Mouse (Mus musculus): ENCODE measurements at regions not wholly inside any gene's neighbourhood (a gene's known extent, or its start where the extent isn't known, plus 50 kb on each side); places are given as distances from the start of the nearest gene placed in this dataset.
"Not testable (repeated sequence)": the region's sequence is repeated elsewhere in the genome, so short reads cannot be mapped to it uniquely, and the experiment has no call there.

DNA sequence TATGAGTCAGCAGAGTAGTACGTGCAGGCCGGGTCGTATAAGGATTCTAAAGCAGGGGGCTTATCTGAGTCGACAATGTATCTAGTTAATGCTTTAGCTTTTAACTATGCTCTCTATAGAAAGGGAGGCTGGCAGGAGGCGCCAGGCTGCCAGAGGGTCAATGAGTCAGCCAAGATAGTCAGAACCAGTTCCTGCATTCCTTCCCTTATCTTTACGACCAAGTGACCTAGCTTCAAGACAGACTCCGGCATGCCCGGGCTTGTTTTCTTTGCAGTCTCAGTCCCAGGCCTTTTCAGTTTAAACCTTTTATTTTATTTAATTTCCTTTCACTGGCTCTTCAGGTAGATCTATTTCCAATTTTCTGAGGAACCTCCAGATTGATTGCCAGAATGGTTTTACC is 374.0 kb upstream of the Nrxn1 start:
- 90% methylated on average over 8 of the region's 8 CpGs for WGBS
- no peaks in the 10 kb centered on the region for H3K27me3 ChIP-seq (replicated peaks)
- no peak for ATAC-seq (replicated peaks)

DNA sequence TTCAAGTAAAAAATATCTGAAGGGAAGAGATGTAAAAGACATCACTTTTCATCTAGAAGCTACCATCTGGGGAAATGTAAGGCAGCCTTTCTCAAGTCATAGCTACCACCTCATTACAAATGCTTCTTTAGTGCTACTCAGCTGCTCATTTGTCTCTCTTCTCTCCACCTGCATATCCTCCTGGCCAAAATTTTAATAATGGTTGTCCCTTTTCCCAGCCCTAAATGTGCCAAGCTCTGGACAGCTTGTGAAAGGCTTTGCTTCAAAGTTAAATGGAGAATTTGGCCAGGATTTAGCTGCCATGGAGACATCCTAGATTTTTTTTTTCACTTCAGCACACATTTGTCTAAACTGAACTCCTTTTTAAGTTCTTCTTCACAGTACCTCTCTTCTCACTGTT is 358.8 kb upstream of the Nrxn1 start:
- no peak for ATAC-seq (replicated peaks)
- Histone ChIP-seq H3K4me1 (no peaks in the 10 kb centered on the region), H3K36me3 (replicated peaks) (no peaks in the 10 kb centered on the region), H3K9ac (no peak overlapping the region), H3K27me3 (replicated peaks) (no peaks in the 10 kb centered on the region), H3K4me2 (no peak overlapping the region), H3K27ac (no peak overlapping the region), H3K4me3 (no peak overlapping the region), H3K9me3 (no peaks in the 10 kb centered on the region)

More for the DNA sequence above, 374.0 kb upstream of the Nrxn1 start:
- Histone ChIP-seq H3K9me3 (no peaks in the 10 kb centered on the region), H3K27ac (no peak overlapping the region), H3K4me1 (no peaks in the 10 kb centered on the region), H3K9ac (no peak overlapping the region), H3K4me2 (no peak overlapping the region), H3K4me3 (no peak overlapping the region), H3K36me3 (replicated peaks) (no peaks in the 10 kb centered on the region)

DNA sequence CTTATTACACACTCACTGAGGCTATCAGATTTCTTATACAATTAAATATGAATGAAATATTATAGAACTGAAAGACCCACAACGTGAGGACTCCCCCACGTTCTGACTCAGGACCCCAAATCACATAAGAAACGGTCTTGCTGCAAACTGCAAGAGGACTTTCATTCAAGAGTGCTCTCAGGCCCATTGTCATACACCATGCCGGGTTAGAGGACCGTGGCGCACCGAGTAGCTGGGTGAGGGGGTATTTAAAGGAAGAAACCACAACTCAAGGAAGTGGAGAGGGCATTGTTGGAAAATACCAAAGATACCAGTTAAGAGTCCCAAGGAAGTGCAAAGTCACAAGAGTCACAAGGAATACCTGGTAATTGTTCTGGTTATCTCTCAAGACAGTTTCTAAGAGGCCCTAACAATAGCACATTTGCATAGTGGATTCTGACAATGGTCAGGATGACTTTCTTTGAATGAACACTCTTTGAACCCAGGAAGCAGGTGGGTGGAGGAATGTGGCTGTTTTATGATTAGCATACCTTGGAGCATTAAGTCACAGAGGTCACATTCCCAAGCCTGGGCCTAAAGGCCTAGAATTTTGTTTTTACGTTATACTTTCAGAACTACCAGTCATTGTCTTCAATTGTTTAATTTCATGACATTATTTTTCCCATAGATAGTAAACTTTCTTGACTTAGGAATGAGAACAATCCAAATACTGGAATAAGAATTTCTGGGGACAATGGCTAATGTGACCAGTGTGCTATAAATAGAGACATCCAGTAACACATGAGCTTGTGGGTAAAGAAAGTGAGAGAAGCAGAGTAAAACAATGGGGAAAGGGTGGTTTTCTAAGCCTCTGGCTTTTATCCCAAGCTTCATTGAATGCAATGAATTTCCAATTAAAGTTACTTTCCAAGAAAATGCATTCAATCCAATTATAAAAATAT is 339.2 kb upstream of the Nrxn1 start:
- H3K9me3 ChIP-seq; H3K27me3 ChIP-seq (replicated peaks); H3K4me1 ChIP-seq; H3K4me2 ChIP-seq; H3K36me3 ChIP-seq (replicated peaks); H3K9ac ChIP-seq; ATAC-seq (replicated peaks); H3K4me3 ChIP-seq; H3K27ac ChIP-seq: not testable (repeated sequence)
- 89% methylated on average over 8 of the region's 8 CpGs for WGBS

DNA sequence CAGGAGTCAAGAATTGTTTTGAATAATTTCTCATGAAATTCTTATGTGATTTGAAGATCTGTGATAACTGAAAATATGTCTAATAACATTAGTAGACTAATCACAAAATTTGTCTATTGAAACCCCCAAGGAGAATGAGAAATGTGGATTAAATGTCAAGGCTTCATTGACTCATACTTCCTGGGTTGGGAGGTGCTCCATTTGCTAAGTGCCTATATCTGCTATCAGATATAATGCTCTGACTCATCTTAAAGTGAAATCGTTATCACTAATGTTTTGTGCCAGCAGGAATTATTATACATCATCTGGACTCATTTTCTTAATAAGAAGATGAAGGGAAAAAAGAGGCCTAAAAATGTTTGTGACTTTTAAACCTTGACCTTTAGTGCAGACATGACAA is 337.5 kb upstream of the Nrxn1 start:
- H3K4me1 ChIP-seq = no peaks in the 10 kb centered on the region
- no peaks in the 10 kb centered on the region for H3K36me3 ChIP-seq (replicated peaks)
- no peak for ATAC-seq (replicated peaks)
- H3K9me3 ChIP-seq = no peaks in the 10 kb centered on the region
- no peak overlapping the region for H3K9ac ChIP-seq
- 89% methylated on average over 1 of the region's 1 CpGs for WGBS
- no peak overlapping the region for H3K27ac ChIP-seq
- no peak overlapping the region for H3K4me3 ChIP-seq
- no peak overlapping the region for H3K4me2 ChIP-seq
- no peaks in the 10 kb centered on the region for H3K27me3 ChIP-seq (replicated peaks)

DNA sequence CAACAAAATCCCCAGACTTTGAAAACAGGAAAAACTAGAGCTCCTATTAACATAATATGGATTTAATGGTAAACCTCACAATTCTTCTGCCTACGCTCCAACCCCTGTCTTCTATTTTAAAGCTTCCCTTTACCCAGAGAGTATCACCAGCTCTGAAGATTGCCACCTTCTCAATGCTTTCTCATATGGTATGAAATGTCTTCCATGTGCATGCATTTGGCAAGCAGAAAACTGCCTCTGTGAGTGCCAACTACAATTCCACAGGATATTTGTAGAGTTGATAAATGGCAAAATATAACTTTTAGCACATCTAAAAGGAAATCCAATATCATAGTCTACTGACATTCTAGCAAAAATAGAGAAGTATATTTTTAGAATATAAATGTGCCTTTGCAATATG is 332.2 kb upstream of the Nrxn1 start:
- Histone ChIP-seq H3K9me3 (no peaks in the 10 kb centered on the region), H3K36me3 (replicated peaks) (no peaks in the 10 kb centered on the region), H3K27me3 (replicated peaks) (no peaks in the 10 kb centered on the region), H3K4me1 (no peaks in the 10 kb centered on the region), H3K4me2 (no peak overlapping the region), H3K9ac (no peak overlapping the region), H3K27ac (no peak overlapping the region), H3K4me3 (no peak overlapping the region)
- ATAC-seq (replicated peaks) = no peak
- WGBS = 90% methylated on average over 1 of the region's 1 CpGs

DNA sequence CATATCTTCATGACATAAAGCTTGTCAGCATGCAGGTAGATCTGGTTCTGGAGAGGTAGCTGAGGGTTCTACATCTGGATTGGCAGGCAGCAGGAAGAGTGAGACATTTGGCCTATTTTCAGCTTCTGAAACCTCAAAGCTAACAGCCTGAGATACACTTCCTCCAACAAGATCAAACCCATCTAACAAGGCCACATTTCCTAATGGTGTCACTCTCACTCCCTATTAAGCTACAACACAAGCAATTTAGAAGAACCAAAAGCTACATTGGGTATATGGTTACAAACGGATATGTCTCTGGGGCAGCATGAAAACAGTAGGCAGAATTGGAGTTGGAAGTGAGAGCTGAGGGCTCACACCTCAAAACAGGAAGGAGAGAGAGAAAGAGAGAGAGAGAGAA is 325.7 kb upstream of the Nrxn1 start:
- Histone ChIP-seq H3K4me1 (no peaks in the 10 kb centered on the region), H3K4me2 (no peak overlapping the region), H3K27ac (no peak overlapping the region), H3K9ac (no peak overlapping the region), H3K4me3 (no peak overlapping the region), H3K27me3 (replicated peaks) (no peaks in the 10 kb centered on the region), H3K36me3 (replicated peaks) (no peaks in the 10 kb centered on the region), H3K9me3 (no peaks in the 10 kb centered on the region)
- no peak for ATAC-seq (replicated peaks)
- WGBS = 80% methylated on average over 1 of the region's 1 CpGs

DNA sequence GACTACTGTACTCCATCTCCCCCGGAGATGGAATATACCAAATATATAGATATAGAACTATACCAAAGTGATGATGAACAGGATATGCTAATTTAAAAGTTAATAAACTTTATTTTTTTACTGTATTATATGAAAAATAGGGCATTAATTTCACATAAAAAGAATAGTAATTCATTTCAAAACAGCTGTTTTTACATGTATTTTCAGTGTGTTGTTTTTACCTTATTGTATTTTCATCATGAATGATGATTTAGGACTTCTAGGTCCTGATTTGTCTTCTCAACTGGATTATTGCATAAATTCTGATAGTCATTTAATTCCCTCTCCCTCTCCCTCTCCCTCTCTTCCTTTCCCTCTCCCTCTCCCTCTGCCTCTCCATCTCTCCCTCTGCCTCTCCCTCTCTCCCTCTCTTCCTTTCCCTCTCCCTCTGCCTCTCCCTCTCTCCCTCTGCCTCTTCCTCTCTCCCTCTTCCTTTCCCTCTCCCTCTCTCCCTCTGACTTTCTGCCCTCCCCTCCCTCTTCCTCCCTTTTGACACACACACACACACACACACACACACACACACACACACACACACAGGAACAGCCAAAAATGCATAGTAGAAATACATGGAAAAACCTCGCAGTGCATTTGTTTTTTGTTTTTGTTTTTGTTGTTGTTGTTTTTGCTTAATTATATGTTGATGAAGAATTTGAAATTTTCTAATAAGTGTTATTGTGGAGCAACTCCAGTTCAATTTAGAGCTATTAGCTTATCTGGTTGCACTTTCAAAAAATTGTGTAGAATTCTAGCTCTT is 298.3 kb upstream of the Nrxn1 start:
- 98% methylated on average over 2 of the region's 2 CpGs for WGBS
- H3K27ac ChIP-seq = no peak overlapping the region
- H3K27me3 ChIP-seq (replicated peaks) = no peaks in the 10 kb centered on the region
- no peaks in the 10 kb centered on the region for H3K36me3 ChIP-seq (replicated peaks)
- no peak overlapping the region for H3K9ac ChIP-seq
- no peak overlapping the region for H3K4me3 ChIP-seq
- no peak for ATAC-seq (replicated peaks)
- no peak overlapping the region for H3K4me2 ChIP-seq
- no peaks in the 10 kb centered on the region for H3K9me3 ChIP-seq
- H3K4me1 ChIP-seq = no peaks in the 10 kb centered on the region

DNA sequence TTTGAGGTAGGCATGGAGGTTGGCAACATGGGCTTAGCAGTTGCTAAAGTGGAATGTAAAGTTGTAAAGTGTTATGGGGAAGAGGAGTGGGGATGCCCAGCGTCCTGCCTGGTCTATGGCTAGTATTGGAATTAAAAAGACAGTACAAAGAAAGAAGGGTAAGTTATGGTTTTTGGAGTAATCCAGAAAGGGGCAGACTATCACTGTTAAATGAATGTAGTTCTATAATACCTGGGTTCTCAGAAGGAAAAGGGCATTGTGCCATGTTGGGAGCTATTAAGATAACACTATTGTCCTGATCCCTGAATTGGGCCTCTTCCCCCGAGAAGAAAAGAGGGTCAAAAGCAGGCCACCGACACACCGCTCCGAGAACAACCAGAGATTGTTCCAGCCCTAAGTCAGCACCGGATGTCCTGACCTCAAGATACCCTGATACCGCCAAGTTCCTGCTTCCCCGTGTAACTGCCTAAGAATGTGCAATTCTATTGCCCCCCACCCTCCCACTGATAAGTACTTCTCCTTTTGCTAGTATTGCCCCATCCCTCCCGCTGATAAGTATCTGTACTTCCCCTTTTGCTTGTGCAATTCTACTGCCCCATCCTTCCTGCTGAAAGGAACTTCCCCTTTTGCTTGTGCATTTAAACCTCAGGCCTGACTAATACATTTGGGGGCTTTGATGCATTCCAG is 297.2 kb upstream of the Nrxn1 start:
- H3K4me2 ChIP-seq; H3K4me3 ChIP-seq; H3K4me1 ChIP-seq; ATAC-seq (replicated peaks); H3K36me3 ChIP-seq (replicated peaks); H3K27me3 ChIP-seq (replicated peaks); H3K9ac ChIP-seq; H3K9me3 ChIP-seq; H3K27ac ChIP-seq: not testable (repeated sequence)
- WGBS = 82% methylated on average over 9 of the region's 9 CpGs

DNA sequence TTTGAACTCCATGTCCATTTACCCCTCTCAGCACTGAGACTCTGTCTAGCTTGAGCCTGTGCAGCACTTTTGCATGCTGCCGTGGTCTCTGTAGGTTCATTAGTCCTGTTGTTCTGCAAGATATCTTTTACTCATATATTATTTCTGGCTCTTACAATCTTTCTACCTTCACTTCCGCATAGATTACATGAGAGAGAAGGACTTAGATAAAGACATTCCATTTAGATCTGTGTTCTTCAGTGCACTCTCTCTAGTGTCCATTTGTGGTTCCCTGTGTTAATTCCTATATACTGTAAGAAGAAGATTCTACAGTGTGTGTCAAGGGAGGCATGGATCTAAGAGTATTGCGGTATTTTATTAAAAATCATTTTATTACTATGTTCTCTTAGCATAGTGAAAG is 295.6 kb upstream of the Nrxn1 start:
- Histone ChIP-seq H3K27me3 (replicated peaks) (no peaks in the 10 kb centered on the region), H3K4me2 (no peak overlapping the region), H3K4me1 (no peaks in the 10 kb centered on the region), H3K36me3 (replicated peaks) (no peaks in the 10 kb centered on the region), H3K9ac (no peak overlapping the region), H3K9me3 (no peaks in the 10 kb centered on the region), H3K27ac (no peak overlapping the region), H3K4me3 (no peak overlapping the region)
- no peak for ATAC-seq (replicated peaks)
- 96% methylated on average over 3 of the region's 3 CpGs for WGBS

DNA sequence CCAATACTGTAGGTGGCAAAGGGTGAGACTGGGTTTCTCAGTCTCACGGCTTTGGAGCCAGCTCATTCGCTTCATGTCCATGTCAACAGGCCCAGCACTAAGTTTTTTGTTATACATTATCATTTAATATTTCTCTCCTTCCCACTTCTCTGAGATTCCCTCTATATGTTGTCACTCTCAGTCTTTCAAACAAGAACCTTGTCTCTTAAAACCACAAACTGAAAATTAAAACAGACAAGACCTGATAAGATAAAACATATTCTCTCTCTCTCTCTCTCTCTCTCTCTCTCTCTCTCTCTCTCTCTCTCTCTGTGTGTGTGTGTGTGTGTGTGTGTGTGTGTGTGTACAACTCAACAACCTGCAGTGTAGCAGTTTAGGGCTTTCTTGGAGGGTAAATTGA is 295.2 kb upstream of the Nrxn1 start:
- no peak overlapping the region for H3K4me2 ChIP-seq
- H3K9me3 ChIP-seq = no peaks in the 10 kb centered on the region
- H3K9ac ChIP-seq = no peak overlapping the region
- ATAC-seq (replicated peaks) = no peak
- no peak overlapping the region for H3K4me3 ChIP-seq
- H3K4me1 ChIP-seq = no peaks in the 10 kb centered on the region
- no peak overlapping the region for H3K27ac ChIP-seq
- 95% methylated on average over 2 of the region's 2 CpGs for WGBS
- no peaks in the 10 kb centered on the region for H3K36me3 ChIP-seq (replicated peaks)
- H3K27me3 ChIP-seq (replicated peaks) = no peaks in the 10 kb centered on the region

DNA sequence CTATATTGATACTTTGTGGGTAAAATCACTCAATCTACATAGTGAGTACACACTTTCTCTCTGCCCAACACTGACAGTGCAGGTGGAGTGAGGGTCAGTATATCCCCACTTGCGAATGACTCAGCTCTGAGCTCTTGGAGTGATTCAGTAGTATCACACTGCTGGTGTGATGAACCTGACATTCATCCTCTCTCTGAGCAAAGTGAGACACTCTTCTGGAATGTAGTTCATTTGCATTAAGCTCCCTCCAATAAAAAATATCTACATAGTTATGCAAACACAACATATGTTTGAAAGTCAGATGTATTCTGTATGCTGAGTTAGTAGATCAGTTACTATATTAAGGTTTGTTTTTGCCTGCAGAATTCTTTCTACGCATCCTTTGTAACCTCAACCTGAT is 293.1 kb upstream of the Nrxn1 start:
- Histone ChIP-seq H3K4me1 (no peaks in the 10 kb centered on the region), H3K4me2 (no peak overlapping the region), H3K9ac (no peak overlapping the region), H3K27me3 (replicated peaks) (no peaks in the 10 kb centered on the region), H3K4me3 (no peak overlapping the region), H3K9me3 (no peaks in the 10 kb centered on the region), H3K27ac (no peak overlapping the region), H3K36me3 (replicated peaks) (no peaks in the 10 kb centered on the region)
- WGBS = 81% methylated on average over 2 of the region's 2 CpGs
- ATAC-seq (replicated peaks) = no peak

DNA sequence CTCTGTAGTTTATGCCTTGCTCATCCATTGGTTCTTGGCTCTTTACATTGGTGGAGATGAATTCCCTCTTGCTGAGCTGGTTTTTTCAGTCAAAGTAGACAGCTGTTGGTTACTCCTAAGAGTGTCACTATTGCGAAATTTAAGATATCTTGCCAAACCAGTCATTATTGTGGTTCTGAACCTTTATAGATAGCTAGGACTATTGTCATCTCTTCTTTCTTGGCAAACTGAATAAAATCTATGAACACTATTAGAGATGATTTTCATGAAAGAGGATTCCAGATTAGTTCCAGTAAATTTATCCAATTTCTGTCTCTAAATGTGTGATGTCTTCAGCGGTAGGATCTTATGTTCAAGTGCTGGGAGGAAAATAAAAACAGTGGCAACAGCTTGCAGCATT is 275.3 kb upstream of the Nrxn1 start:
- no peak overlapping the region for H3K27ac ChIP-seq
- H3K4me3 ChIP-seq = no peak overlapping the region
- H3K4me2 ChIP-seq = no peak overlapping the region
- no peak overlapping the region for H3K9ac ChIP-seq
- no peaks in the 10 kb centered on the region for H3K4me1 ChIP-seq
- no peaks in the 10 kb centered on the region for H3K36me3 ChIP-seq (replicated peaks)
- no peaks in the 10 kb centered on the region for H3K9me3 ChIP-seq
- H3K27me3 ChIP-seq (replicated peaks) = no peaks in the 10 kb centered on the region
- no peak for ATAC-seq (replicated peaks)
- 89% methylated on average over 2 of the region's 2 CpGs for WGBS
